Mouse (Mus musculus) liver, adult 2 months (tissue): ENCODE measurements around the gene Btnl2. TPM values are rescaled to one million over a fixed set of nuclear protein-coding genes. Genes with fewer than 3 reads are reported as not detected.
A peak's percentile ranks its signal among the peaks of the same experiment; 100 is the strongest.

Experiments
- DNase-seq: peaks from one replicate; pipeline ENCODE4 v3.0.0-alpha.2; 2011; ENCODE audit warnings: low read depth, low spot score; ENCODE audit errors: extremely low read depth
- H3K27ac ChIP-seq: fragments of 200-500 bp; replicated peaks from 2 replicates; pipeline ENCODE4 v1.5.1; 2012; ENCODE audit warnings: low read depth, mild to moderate bottlenecking, control low read depth, inconsistent platforms, low read length; ENCODE audit not compliant: insufficient read depth
- H3K27me3 ChIP-seq: fragments of 200-500 bp; 2 replicates; pipeline ENCODE4 v1.6.1; 2012; ENCODE audit warnings: mild to moderate bottlenecking, moderate library complexity, low read length, inconsistent platforms; ENCODE audit not compliant: control insufficient read depth, insufficient read depth
- H3K36me3 ChIP-seq: fragments of 200-500 bp; 2 replicates; pipeline ENCODE4 v1.6.1; 2012; ENCODE audit warnings: low read length, inconsistent platforms; ENCODE audit not compliant: control insufficient read depth, insufficient read depth
- H3K4me1 ChIP-seq: fragments of 200-500 bp; 2 replicates; pipeline ENCODE4 v1.6.1; 2011; ENCODE audit warnings: low read length; ENCODE audit not compliant: control insufficient read depth, insufficient read depth
- H3K4me3 ChIP-seq: fragments of 200-500 bp; 2 replicates; pipeline ENCODE4 v1.5.1; 2011; ENCODE audit warnings: low read depth, mild to moderate bottlenecking, control low read depth, low read length, moderate library complexity; ENCODE audit not compliant: insufficient read depth
- H3K79me2 ChIP-seq: fragments of 200-500 bp; 2 replicates; pipeline ENCODE4 v1.6.1; 2012; ENCODE audit warnings: inconsistent platforms, mild to moderate bottlenecking, low read length, moderate library complexity; ENCODE audit not compliant: control insufficient read depth, insufficient read depth
- H3K9ac ChIP-seq: fragments of 200-500 bp; 2 replicates; pipeline ENCODE4 v1.6.1; 2012; ENCODE audit warnings: low read depth, mild to moderate bottlenecking, control low read depth, inconsistent platforms, low read length
- CTCF ChIP-seq: fragments of 200-500 bp; IDR thresholded peaks from 2 replicates; pipeline ENCODE4 v1.5.1; 2011; ENCODE audit warnings: low read depth, low read length, control low read depth
- POLR2A ChIP-seq: fragments of 200-500 bp; IDR thresholded peaks from 2 replicates; pipeline ENCODE4 v1.6.1; 2011; ENCODE audit warnings: low read length, control low read depth; ENCODE audit not compliant: insufficient read depth; ENCODE audit errors: extremely low read depth
- WGBS: fragments of 180-500 bp; shearing (Covaris S2); methylation state at CpG from one replicate; pipeline ENCODE4 v1.1.7; 2018; 5-methylcytosine and 5-hydroxymethylcytosine counted together
- polyA plus RNA-seq: library from polyadenylated mRNA; depleted of rRNA; stranded (reverse); fragments of >200 nt; gene quantifications from 2 replicates; pipeline ENCODE4 v1.2.3, GENCODE M21; 2012; rRNA removed
- total RNA-seq: library from RNA; depleted of rRNA; stranded (reverse); fragments of >200 nt; gene quantifications from 2 replicates; pipeline ENCODE4 v1.2.3, GENCODE M21; 2014; rRNA removed

The Btnl2 gene
- total and polyA plus RNA-seq, 2 experiments: 0.09 TPM; not detected in 1

DNA sequence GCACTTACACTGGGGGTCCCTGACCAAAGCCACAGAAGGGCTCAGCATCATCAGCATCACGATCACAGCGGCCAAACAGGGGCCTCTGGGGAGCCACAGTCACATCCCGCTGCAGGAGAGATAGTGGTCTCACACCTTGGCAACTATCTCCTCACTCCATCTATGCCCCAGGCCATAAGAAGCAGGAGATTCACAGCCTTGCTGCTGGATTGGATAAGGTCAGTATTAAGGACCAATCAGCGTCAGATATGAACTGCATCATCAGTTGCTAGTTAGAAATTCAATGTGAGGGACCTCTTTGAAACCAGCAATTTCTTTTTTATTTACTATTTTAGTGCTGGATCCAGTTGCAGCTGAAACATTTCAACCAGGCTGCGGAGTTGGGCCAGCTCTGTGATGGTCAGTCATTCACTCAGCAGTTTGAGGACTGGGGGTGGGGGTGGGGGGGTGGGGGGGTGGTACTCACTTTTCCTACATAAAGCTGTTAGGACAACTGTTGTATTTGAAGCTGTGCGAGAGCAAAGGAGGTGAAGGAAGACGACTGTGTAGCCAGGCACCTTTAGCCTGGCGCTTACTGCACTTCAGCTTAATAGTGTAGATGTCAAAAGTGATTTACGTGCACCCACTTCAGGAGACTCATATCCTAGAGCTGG, 43.6 kb downstream of the Btnl2 start:
- Histone ChIP-seq H3K9ac (no peak overlapping the region), H3K79me2 (no peaks in the 10 kb centered on the region), H3K4me3 (no peak overlapping the region), H3K4me1 (no peaks in the 10 kb centered on the region), H3K36me3 (no peaks in the 10 kb centered on the region), H3K27ac (no peak overlapping the region), H3K27me3 (0 out of 2 replicates have a peak, but pooled peaks cover 2% of the 10 kb centered on the region)
- 18% methylated on average over 9 of the region's 9 CpGs for WGBS
- DNase-seq: peak; percentile 69
- TF ChIP-seq CTCF (no peak), POLR2A (no peak)

DNA sequence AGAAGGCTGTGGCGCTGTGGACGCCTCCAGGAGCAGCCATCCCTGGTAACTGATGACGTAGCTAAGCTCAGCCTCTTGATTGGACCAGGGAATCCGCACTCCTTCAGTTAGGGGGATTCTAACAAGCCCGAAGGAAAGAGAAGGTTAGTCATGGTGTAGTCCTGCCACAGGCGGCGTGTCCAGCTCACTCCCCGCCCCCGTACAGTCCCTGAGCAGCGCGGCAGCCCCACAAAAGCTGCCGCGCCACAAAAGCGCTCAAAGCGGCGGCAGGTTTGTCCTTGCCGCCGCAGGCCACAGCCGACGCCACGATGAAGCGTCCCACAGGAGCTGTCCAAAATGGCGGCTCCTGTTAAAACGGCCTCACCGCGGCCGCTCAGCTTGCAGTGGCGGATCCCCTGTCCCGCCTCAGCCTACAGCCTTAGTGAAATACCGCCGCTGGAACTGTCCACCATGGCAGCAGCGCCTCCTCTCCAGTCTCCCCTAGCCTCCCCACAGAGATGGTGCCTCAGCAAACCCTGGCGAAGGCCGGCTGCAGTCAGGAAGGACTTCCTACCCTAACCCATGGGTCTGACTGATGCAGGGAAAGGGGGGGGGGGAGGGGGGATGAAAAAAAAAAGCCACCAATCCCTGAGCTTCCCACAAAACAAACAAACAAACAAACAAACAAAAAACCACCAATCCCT, 44.2 kb downstream of the Btnl2 start, which contains the start of gene BC051142:
Gene BC051142, plus strand, starts transcription at position 110 of the 683 bp plus-strand sequence.
- TF ChIP-seq CTCF (no peak), POLR2A (no peak)
- WGBS: 2% methylated on average over 34 of the region's 34 CpGs
- Histone ChIP-seq H3K4me1 (no peaks in the 10 kb centered on the region), H3K27ac (peak within 1 kb of the TSS; percentile 15; the same call in 1 of the 2 replicates), H3K9ac (peak within 1 kb of the TSS; percentile 72), H3K27me3 (0 out of 2 replicates have a peak, but pooled peaks cover 4% of the 10 kb centered on the region), H3K36me3 (no peaks in the 10 kb centered on the region), H3K79me2 (no peaks in the 10 kb centered on the region), H3K4me3 (peak within 1 kb of the TSS; percentile 72)
- DNase-seq: peak; percentile 57

DNA sequence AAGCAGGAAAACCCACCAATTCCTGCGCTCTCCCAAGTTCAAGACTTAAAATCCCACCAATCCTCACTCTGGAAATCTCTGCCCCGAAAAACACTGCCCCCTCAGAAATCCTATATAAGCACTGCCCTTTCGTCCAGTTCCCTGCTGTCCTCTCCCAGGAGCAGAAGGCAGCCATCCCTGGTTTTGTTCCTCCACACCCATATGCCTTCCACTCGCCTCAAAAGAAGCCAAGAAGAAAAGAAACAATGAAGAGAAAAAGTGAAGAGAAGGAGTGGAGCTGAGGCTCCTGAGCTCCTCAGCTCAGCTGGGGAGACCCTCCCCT, 44.7 kb downstream of the Btnl2 start:
- no peak for TF ChIP-seq POLR2A
- no peak for TF ChIP-seq CTCF
- Histone ChIP-seq H3K9ac (no peak overlapping the region), H3K4me1 (no peaks in the 10 kb centered on the region), H3K27ac (no peak overlapping the region), H3K36me3 (no peaks in the 10 kb centered on the region), H3K27me3 (0 out of 2 replicates have a peak, but pooled peaks cover 4% of the 10 kb centered on the region), H3K4me3 (no peak overlapping the region), H3K79me2 (no peaks in the 10 kb centered on the region)
- 59% methylated on average over 4 of the region's 4 CpGs for WGBS
- no peak for DNase-seq

DNA sequence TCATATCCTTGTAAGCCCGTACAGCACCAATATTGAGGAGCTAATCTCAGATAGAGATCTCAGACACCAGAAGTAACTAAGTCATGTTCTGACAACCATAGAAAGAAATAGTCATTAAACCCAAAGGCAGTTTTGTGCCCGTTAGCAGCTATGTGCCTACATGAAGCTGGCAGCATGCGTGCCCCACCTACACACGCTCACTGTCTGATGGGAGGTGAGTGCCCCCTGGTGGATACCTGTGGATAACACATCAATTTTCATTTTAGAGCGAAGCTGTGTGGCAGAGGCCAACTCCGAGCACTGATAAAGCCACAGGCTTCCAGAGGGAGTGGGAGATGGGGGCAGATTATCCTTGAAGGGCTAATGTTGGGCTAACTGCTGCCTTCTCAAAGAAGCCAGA, 56.5 kb downstream of the Btnl2 start:
- Histone ChIP-seq H3K4me3 (no peak overlapping the region), H3K27me3 (peaks cover 3% of the 10 kb centered on the region; the same call in 1 of the 2 replicates), H3K9ac (no peak overlapping the region), H3K36me3 (no peaks in the 10 kb centered on the region), H3K27ac (no peak overlapping the region), H3K4me1 (no peaks in the 10 kb centered on the region), H3K79me2 (no peaks in the 10 kb centered on the region)
- TF ChIP-seq CTCF (peak; percentile 93), POLR2A (no peak)
- WGBS: 18% methylated on average over 6 of the region's 6 CpGs
- DNase-seq: peak; percentile 41

Other genes starting within 250 kb of the Btnl2 start
- gene H2-DMa, start 235.3 kb upstream of the Btnl2 start, total RNA-seq: 7.1 and 8.5 TPM in 2 replicates
- gene H2-DMa, start 235.3 kb upstream of the Btnl2 start, polyA plus RNA-seq: 8.3 and 13.1 TPM in 2 replicates
- gene Brd2, start 232.2 kb upstream of the Btnl2 start, total RNA-seq: 39.0 and 53.2 TPM in 2 replicates
- 55.8 and 76.9 TPM in 2 replicates for gene Brd2, start 232.2 kb upstream of the Btnl2 start, polyA plus RNA-seq
- gene H2-DMb2, start 211.5 kb upstream of the Btnl2 start, total RNA-seq: 0.74 and 1.7 TPM in 2 replicates
- gene H2-DMb2, start 211.5 kb upstream of the Btnl2 start, polyA plus RNA-seq: 1.1 and 3.1 TPM in 2 replicates
- 4.2 and 6.6 TPM in 2 replicates for gene H2-DMb1, start 201.8 kb upstream of the Btnl2 start, total RNA-seq
- gene H2-DMb1, start 201.8 kb upstream of the Btnl2 start, polyA plus RNA-seq: 8.3 and 14.5 TPM in 2 replicates
- 15.1 and 17.3 TPM in 2 replicates for gene Tap1, start 167.3 kb upstream of the Btnl2 start, total RNA-seq
- 18.8 and 23.5 TPM in 2 replicates for gene Tap1, start 167.3 kb upstream of the Btnl2 start, polyA plus RNA-seq
- gene Psmb9, start 167.1 kb upstream of the Btnl2 start, total RNA-seq: 23.3 and 38.1 TPM in 2 replicates
- 38.0 and 41.5 TPM in 2 replicates for gene Psmb9, start 167.1 kb upstream of the Btnl2 start, polyA plus RNA-seq
- gene Psmb8, start 157.1 kb upstream of the Btnl2 start, total RNA-seq: 66.9 and 101 TPM in 2 replicates
- 56.7 and 80.3 TPM in 2 replicates for gene Psmb8, start 157.1 kb upstream of the Btnl2 start, polyA plus RNA-seq
- 14.4 and 15.2 TPM in 2 replicates for gene Tap2, start 151.3 kb upstream of the Btnl2 start, total RNA-seq
- 18.4 and 24.6 TPM in 2 replicates for gene Tap2, start 151.3 kb upstream of the Btnl2 start, polyA plus RNA-seq
- gene H2-Ob, start 115.9 kb upstream of the Btnl2 start, total RNA-seq: 1.5 and 1.6 TPM in 2 replicates
- gene H2-Ob, start 115.9 kb upstream of the Btnl2 start, polyA plus RNA-seq: 0.96 and 2.9 TPM in 2 replicates
- 25.2 and 59.5 TPM in 2 replicates for gene H2-Ab1, start 97.1 kb upstream of the Btnl2 start, total RNA-seq
- 80.4 and 156 TPM in 2 replicates for gene H2-Ab1, start 97.1 kb upstream of the Btnl2 start, polyA plus RNA-seq
- gene H2-Aa, start 67.0 kb upstream of the Btnl2 start, total RNA-seq: 32.8 and 58.4 TPM in 2 replicates
- 42.8 and 78.0 TPM in 2 replicates for gene H2-Aa, start 67.0 kb upstream of the Btnl2 start, polyA plus RNA-seq
- gene H2-Eb1, start 49.0 kb upstream of the Btnl2 start, total RNA-seq: 18.5 and 38.0 TPM in 2 replicates
- 23.3 and 39.5 TPM in 2 replicates for gene H2-Eb1, start 49.0 kb upstream of the Btnl2 start, polyA plus RNA-seq
- 0.09 and 0.13 TPM in 2 replicates for gene H2-Eb2, start 29.2 kb upstream of the Btnl2 start, total RNA-seq
- 0.16 TPM in 1 of 2 replicates, not detected in the other for gene H2-Eb2, start 29.2 kb upstream of the Btnl2 start, polyA plus RNA-seq
- not detected in 2 replicates for gene Btnl1, start 22.3 kb downstream of the Btnl2 start, total RNA-seq
- gene Btnl1, start 22.3 kb downstream of the Btnl2 start, polyA plus RNA-seq: not detected in 2 replicates
- not detected in 2 replicates for gene BC051142, start 44.0 kb downstream of the Btnl2 start, total RNA-seq
- 0.06 TPM in 1 of 2 replicates, not detected in the other for gene BC051142, start 44.0 kb downstream of the Btnl2 start, polyA plus RNA-seq
- gene Btnl4, start 122.5 kb downstream of the Btnl2 start, total RNA-seq: 0.09 TPM in 1 of 2 replicates, not detected in the other
- gene Btnl4, start 122.5 kb downstream of the Btnl2 start, polyA plus RNA-seq: not detected in 2 replicates
- gene Btnl6, start 162.5 kb downstream of the Btnl2 start, total RNA-seq: 0.07 TPM in 1 of 2 replicates, not detected in the other
- gene Btnl6, start 162.5 kb downstream of the Btnl2 start, polyA plus RNA-seq: not detected in 2 replicates
- gene Notch4, start 209.4 kb downstream of the Btnl2 start, total RNA-seq: 0.83 and 2.6 TPM in 2 replicates
- 1.8 and 3.4 TPM in 2 replicates for gene Notch4, start 209.4 kb downstream of the Btnl2 start, polyA plus RNA-seq
- gene Gpsm3, start 235.0 kb downstream of the Btnl2 start, total RNA-seq: 0.65 and 0.94 TPM in 2 replicates
- 2.5 and 3.4 TPM in 2 replicates for gene Gpsm3, start 235.0 kb downstream of the Btnl2 start, polyA plus RNA-seq
- gene Pbx2, start 236.4 kb downstream of the Btnl2 start, total RNA-seq: 10.9 and 17.1 TPM in 2 replicates
- gene Pbx2, start 236.4 kb downstream of the Btnl2 start, polyA plus RNA-seq: 19.5 and 21.1 TPM in 2 replicates
- gene Ager, start 243.0 kb downstream of the Btnl2 start, total RNA-seq: 0.07 and 0.09 TPM in 2 replicates
- 0.21 and 0.29 TPM in 2 replicates for gene Ager, start 243.0 kb downstream of the Btnl2 start, polyA plus RNA-seq
- 23.0 and 31.5 TPM in 2 replicates for gene Rnf5, start 248.9 kb downstream of the Btnl2 start, total RNA-seq
- gene Rnf5, start 248.9 kb downstream of the Btnl2 start, polyA plus RNA-seq: 155 and 182 TPM in 2 replicates
- gene Agpat1, start 249.4 kb downstream of the Btnl2 start, total RNA-seq: 4.3 and 4.8 TPM in 2 replicates
- 31.8 and 40.5 TPM in 2 replicates for gene Agpat1, start 249.4 kb downstream of the Btnl2 start, polyA plus RNA-seq